Mouse (Mus musculus) hindbrain, postnatal 0 days (tissue): ENCODE results near the gene Sc5d. TPM values are rescaled to one million over a fixed set of nuclear protein-coding genes. Genes with fewer than 3 reads are reported as not detected.

Experiments
- ATAC-seq: fragments of 200-750 bp; cut with Nextera tagmentation; 2 replicates; pipeline ENCODE4 v1.8.0; 2017; ENCODE audit warnings: mild to moderate bottlenecking, moderate TSS enrichment, moderate library complexity
- DNase-seq: peaks from one replicate; pipeline ENCODE4 v3.0.0-alpha.2; 2015; ENCODE audit warnings: low spot score
- H3K27ac ChIP-seq: fragments of 300-500 bp; sonication (generic); 2 replicates; pipeline ENCODE4 v1.5.1; 2014; ENCODE audit warnings: mild to moderate bottlenecking
- H3K27me3 ChIP-seq: fragments of 300-500 bp; sonication (generic); 2 replicates; pipeline ENCODE4 v1.6.1; 2014; ENCODE audit warnings: low read length, mixed read lengths; ENCODE audit not compliant: insufficient read depth
- H3K36me3 ChIP-seq: fragments of 300-500 bp; sonication (generic); 2 replicates; pipeline ENCODE4 v1.6.1; 2014; ENCODE audit warnings: low read length, mixed read lengths; ENCODE audit not compliant: insufficient read depth
- H3K4me1 ChIP-seq: fragments of 300-500 bp; sonication (generic); 2 replicates; pipeline ENCODE4 v1.6.1; 2014; ENCODE audit warnings: antibody characterized with exemption, low read length, mixed read lengths; ENCODE audit not compliant: insufficient read depth
- H3K4me2 ChIP-seq: fragments of 300-500 bp; sonication (generic); 2 replicates; pipeline ENCODE4 v1.6.1; 2014; ENCODE audit warnings: low read depth, mild to moderate bottlenecking, low read length, moderate library complexity, mixed read lengths
- H3K4me3 ChIP-seq: fragments of 300-500 bp; sonication (generic); 2 replicates; pipeline ENCODE4 v1.5.1; 2014; ENCODE audit warnings: low read length
- H3K9ac ChIP-seq: fragments of 300-500 bp; sonication (generic); replicated peaks from 2 replicates; pipeline ENCODE4 v1.6.1; 2014; ENCODE audit warnings: mild to moderate bottlenecking, low read length, moderate library complexity, mixed read lengths
- H3K9me3 ChIP-seq: fragments of 300-500 bp; sonication (generic); 2 replicates; pipeline ENCODE4 v1.6.1; 2016; ENCODE audit warnings: low read length, mixed read lengths
- CTCF ChIP-seq: IDR thresholded peaks from 2 replicates; pipeline ENCODE4 v1.5.1; 2016; ENCODE audit warnings: antibody characterized with exemption, control low read depth, low read depth
- WGBS: fragments of 180-500 bp; shearing (Covaris S2); extraction: QIAGEN DNeasy Blood & Tissue Kit; methylation state at CpG from one replicate; pipeline ENCODE4 v1.1.7; 2014; 5-methylcytosine and 5-hydroxymethylcytosine counted together
- polyA plus RNA-seq: library from polyadenylated mRNA; unstranded; fragments of >200 nt; fragmentation: Nextera tagmentation; extraction: Ambion mirVana; gene quantifications from 2 replicates; pipeline ENCODE4 v1.2.1, GENCODE M21; 2015
- total RNA-seq: library from RNA; depleted of rRNA; stranded (reverse); fragments of >200 nt; gene quantifications from 2 replicates; pipeline ENCODE4 v1.2.3, GENCODE M21; 2014

Sc5d gene
- total and polyA plus RNA-seq, 2 experiments from 2014 or later = 57.0 to 69.1 TPM

DNA sequence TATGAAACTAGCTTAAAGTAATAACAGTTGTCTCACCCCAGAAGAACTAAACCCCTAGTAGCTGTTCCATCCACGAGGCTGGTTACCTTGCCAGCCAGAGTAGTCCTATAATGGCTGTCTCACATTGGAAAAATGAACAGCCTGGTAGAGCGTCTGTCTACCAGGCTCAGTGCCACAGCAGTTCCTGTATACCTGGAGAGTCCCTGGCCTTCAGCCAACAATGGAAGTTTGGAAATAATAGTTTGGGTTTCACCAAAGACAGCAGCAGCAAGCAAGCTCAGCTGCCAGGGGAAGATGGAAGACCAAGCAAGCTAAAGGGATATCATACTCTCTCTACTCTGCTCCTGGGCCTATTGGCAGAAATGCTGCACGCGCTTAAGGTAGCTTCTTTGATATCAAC is 1.3 kb upstream of the Sc5d start:
- WGBS = 80% methylated on average over 4 of the region's 4 CpGs
- ATAC-seq = no peak
- no peak overlapping the region for H3K9ac ChIP-seq
- no peaks in the 10 kb centered on the region for H3K27me3 ChIP-seq
- no peak overlapping the region for H3K27ac ChIP-seq
- H3K36me3 ChIP-seq = no peaks in the 10 kb centered on the region
- H3K4me1 ChIP-seq = 0 out of 2 replicates have a peak, but pooled peaks cover 3% of the 10 kb centered on the region
- TF ChIP-seq CTCF = no peak
- H3K4me3 ChIP-seq = no peak overlapping the region
- no peaks in the 10 kb centered on the region for H3K9me3 ChIP-seq
- peak overlapping the region; percentile 74; the same call in 1 of the 2 replicates for H3K4me2 ChIP-seq
- DNase-seq = peak; percentile 26

DNA sequence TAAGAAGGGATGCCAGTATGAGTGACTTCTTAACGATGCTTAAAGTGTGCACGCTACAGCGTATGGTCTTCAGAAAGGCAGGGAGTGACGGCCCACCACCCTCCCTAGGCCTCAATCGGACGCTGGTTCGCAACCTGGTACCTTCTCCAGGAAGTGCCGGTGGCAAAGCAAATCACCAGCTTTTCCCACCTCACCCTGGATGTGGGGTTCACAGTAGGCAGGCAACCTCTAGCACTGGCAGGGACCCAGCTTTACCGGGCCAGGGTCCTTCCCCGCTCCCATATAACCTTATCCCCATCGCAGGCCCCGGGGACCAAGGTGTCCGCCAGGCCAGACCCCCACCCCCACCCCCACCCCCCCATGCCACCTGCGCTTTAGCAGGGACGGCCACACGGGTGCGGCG is 346 bp downstream of the Sc5d start:
- ATAC-seq (peak; percentile 57), DNase-seq (peak; percentile 25)
- under 1% methylated on average over 12 of the region's 18 CpGs for WGBS
- no peak for TF ChIP-seq CTCF
- Histone ChIP-seq H3K27ac (peak overlapping the region; percentile 82), H3K36me3 (peaks cover 4% of the 10 kb centered on the region; the same call in 1 of the 2 replicates), H3K4me3 (peak overlapping the region; percentile 82), H3K9me3 (no peaks in the 10 kb centered on the region), H3K27me3 (no peaks in the 10 kb centered on the region), H3K9ac (peak overlapping the region; percentile 86), H3K4me2 (peak overlapping the region; percentile 74), H3K4me1 (0 out of 2 replicates have a peak, but pooled peaks cover 3% of the 10 kb centered on the region)

DNA sequence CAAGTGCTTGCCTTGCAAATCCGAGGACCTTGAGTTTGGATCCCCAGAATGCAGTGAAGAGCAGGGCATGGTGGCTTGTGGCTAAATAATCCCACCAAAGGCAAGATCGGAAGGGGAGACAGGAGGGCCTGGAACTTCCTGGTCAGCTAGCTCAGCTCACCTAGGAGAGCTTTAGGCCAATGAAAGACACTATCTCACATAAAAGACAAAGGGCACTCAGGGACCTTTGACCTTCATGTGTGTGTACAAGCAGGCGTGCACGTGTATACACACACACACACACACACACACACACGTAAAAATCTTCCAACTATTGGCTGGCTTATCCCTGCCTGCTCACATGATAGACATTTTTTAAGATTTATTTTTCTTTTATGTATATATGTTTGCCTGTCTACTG is 3.6 kb downstream of the Sc5d start:
- DNase-seq (no peak), ATAC-seq (no peak)
- no peaks in the 10 kb centered on the region for H3K27me3 ChIP-seq
- no peaks in the 10 kb centered on the region for H3K9me3 ChIP-seq
- H3K9ac ChIP-seq = no peak overlapping the region
- no peak for TF ChIP-seq CTCF
- H3K27ac ChIP-seq = no peak overlapping the region
- no peak overlapping the region for H3K4me2 ChIP-seq
- WGBS = 89% methylated on average over 5 of the region's 5 CpGs
- 0 out of 2 replicates have a peak, but pooled peaks cover 3% of the 10 kb centered on the region for H3K4me1 ChIP-seq
- H3K4me3 ChIP-seq = no peak overlapping the region
- H3K36me3 ChIP-seq = peaks cover 35% of the 10 kb centered on the region

DNA sequence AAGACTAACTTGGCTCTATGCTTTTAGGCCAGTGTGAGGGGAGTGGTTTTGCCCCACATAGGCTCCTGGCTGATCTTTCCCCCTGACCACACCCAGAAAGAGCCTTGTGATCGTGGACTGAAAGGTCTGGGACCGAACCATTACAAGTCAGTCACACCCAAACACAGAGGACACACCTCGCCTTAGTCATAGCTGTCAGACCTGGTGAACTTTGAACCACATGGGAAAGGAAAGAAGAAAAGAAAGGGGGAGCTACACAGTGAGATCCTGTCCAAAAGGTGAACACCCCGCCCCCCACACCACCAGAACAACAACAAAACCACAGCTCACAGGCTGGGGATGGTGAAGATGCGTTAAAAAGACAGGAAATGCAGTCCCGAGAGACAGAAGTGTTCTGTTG is 14.9 kb downstream of the Sc5d start:
- Histone ChIP-seq H3K4me2 (no peak overlapping the region), H3K4me1 (no peaks in the 10 kb centered on the region), H3K27ac (no peak overlapping the region), H3K27me3 (no peaks in the 10 kb centered on the region), H3K4me3 (no peak overlapping the region), H3K9ac (no peak overlapping the region), H3K9me3 (no peaks in the 10 kb centered on the region), H3K36me3 (peaks cover 5% of the 10 kb centered on the region; the same call in 1 of the 2 replicates)
- no peak for DNase-seq
- TF ChIP-seq CTCF = no peak
- WGBS = 82% methylated on average over 6 of the region's 6 CpGs
- no peak for ATAC-seq

DNA sequence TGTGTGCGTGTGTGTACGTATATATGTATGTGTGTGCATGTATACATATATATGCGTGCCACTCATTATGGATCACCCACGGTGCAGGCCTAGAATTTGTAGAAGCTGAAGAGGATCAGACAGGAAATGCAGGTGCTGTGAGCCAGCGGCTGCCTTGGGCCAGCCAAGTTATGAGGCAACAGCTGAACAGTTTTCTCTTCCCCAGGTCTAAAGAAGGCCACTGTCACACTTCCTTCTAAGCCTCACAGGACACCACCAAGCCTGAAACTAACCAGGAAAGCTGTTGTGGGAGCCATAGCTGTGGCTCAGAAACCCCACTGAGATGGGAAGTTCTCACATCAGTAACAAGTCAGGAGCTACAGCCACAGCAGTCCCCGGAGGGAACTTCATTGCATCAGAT is 17.4 kb downstream of the Sc5d start:
- no peak overlapping the region for H3K4me3 ChIP-seq
- no peak overlapping the region for H3K27ac ChIP-seq
- ATAC-seq = no peak
- H3K27me3 ChIP-seq = no peaks in the 10 kb centered on the region
- H3K4me1 ChIP-seq = no peaks in the 10 kb centered on the region
- no peak for TF ChIP-seq CTCF
- no peak overlapping the region for H3K4me2 ChIP-seq
- 90% methylated on average over 6 of the region's 6 CpGs for WGBS
- H3K36me3 ChIP-seq = no peaks in the 10 kb centered on the region; the same call in 1 of the 2 replicates
- no peak for DNase-seq
- H3K9ac ChIP-seq = no peak overlapping the region
- no peaks in the 10 kb centered on the region for H3K9me3 ChIP-seq

DNA sequence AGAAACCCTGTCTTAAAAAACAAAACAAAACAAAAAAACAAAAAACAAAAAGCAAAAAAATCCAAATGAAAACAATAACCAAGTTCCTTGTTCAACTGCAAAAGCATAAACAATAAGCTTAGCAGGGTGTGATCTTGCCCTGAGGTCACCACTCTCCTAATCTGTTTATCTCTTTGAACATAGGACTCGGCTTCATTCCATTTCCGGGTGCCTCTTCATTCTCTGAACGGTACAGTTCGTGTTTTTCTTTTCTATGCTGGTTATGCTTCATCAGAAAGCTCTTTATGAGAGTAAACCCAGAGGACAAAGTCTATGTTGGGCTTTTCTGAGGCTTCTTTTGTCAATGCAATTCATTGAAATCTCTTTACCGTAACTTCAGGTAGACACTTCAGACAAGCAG is 19.9 kb downstream of the Sc5d start:
- H3K27me3 ChIP-seq = no peaks in the 10 kb centered on the region
- WGBS = 81% methylated on average over 5 of the region's 5 CpGs
- H3K9ac ChIP-seq = no peak overlapping the region
- ATAC-seq = no peak
- H3K4me1 ChIP-seq = peaks cover 5% of the 10 kb centered on the region; the same call in 1 of the 2 replicates
- no peak for TF ChIP-seq CTCF
- no peak for DNase-seq
- H3K36me3 ChIP-seq = no peaks in the 10 kb centered on the region
- H3K4me2 ChIP-seq = no peak overlapping the region
- H3K4me3 ChIP-seq = no peak overlapping the region
- H3K9me3 ChIP-seq = no peaks in the 10 kb centered on the region
- H3K27ac ChIP-seq = no peak overlapping the region

DNA sequence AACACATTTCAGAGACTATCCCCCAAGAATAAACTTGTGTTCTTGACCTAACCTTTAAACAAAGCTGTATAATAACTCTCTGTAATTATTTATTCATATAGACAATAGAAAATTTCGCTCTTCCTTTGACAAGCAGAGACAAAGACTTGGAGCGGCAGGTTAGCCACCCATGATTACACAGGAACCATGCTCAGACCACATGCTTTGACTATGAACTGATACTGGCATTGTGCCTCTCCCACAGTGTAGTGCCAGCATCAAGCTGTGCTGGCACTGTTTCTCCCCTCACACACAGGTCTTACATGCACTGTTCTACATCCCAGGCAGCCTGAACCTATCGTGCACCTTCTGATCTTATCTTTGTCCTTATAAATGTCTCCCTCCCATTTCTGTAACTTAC is 23.0 kb downstream of the Sc5d start:
- WGBS = 27% methylated on average over 3 of the region's 3 CpGs
- no peak for TF ChIP-seq CTCF
- H3K27ac ChIP-seq = 0 out of 2 replicates have a peak overlapping the region, but pooled peaks have one; percentile 15
- H3K36me3 ChIP-seq = no peaks in the 10 kb centered on the region
- no peak overlapping the region for H3K4me3 ChIP-seq
- peaks cover 5% of the 10 kb centered on the region; the same call in 1 of the 2 replicates for H3K4me1 ChIP-seq
- H3K9me3 ChIP-seq = no peaks in the 10 kb centered on the region
- H3K9ac ChIP-seq = 0 out of 2 replicates have a peak overlapping the region, but pooled peaks have one; percentile 18
- DNase-seq = peak; percentile 70
- no peaks in the 10 kb centered on the region for H3K27me3 ChIP-seq
- H3K4me2 ChIP-seq = peak overlapping the region; percentile 42
- ATAC-seq = peak; percentile 84
